Mouse (Mus musculus) C2C12 (cell line): ENCODE measurements around the gene Uvrag. TPM values are rescaled to one million over a fixed set of nuclear protein-coding genes. Genes with fewer than 3 reads are reported as not detected.

Experiments used
- H3K27me3 ChIP-seq: one replicate; pipeline ENCODE4 v1.6.1; 2011; ENCODE audit not compliant: control insufficient read depth, insufficient read depth, insufficient read length
- H3K36me3 ChIP-seq: one replicate; pipeline ENCODE4 v1.6.1; 2011; ENCODE audit not compliant: control insufficient read depth, insufficient read depth
- H3K4me3 ChIP-seq: one replicate; pipeline ENCODE4 v1.5.1; 2011; ENCODE audit warnings: mild to moderate bottlenecking, control low read depth; ENCODE audit not compliant: poor library complexity, insufficient read depth, severe bottlenecking
- H3K79me2 ChIP-seq: one replicate; pipeline ENCODE4 v1.6.1; 2011; ENCODE audit not compliant: control insufficient read depth, insufficient read depth
- H3K79me3 ChIP-seq: one replicate; pipeline ENCODE4 v1.6.1; 2011; ENCODE audit warnings: low read depth, control low read depth
- H3ac ChIP-seq: one replicate; pipeline ENCODE3; 2011; ENCODE audit warnings: low read depth; ENCODE audit not compliant: control insufficient read depth, insufficient read length
- CEBPB ChIP-seq: IDR thresholded peaks from one replicate; pipeline ENCODE4 v1.6.1; 2011; ENCODE audit warnings: low read depth, mild to moderate bottlenecking, control low read depth, moderate library complexity
- CTCF ChIP-seq: IDR thresholded peaks from one replicate; pipeline ENCODE4 v1.5.1; 2011; ENCODE audit not compliant: control insufficient read depth, insufficient read depth, insufficient read length
- FOSL1 ChIP-seq: IDR thresholded peaks from one replicate; pipeline ENCODE4 v1.8.0; 2011; ENCODE audit warnings: mild to moderate bottlenecking, low read length; ENCODE audit not compliant: poor library complexity, insufficient read depth, severe bottlenecking
- MAX ChIP-seq: IDR thresholded peaks from one replicate; pipeline ENCODE4 v1.6.1; 2011; ENCODE audit warnings: mild to moderate bottlenecking, control low read depth
- MYOD1 ChIP-seq: IDR thresholded peaks from one replicate; pipeline ENCODE4 v1.6.1; 2011; ENCODE audit warnings: low read depth; ENCODE audit not compliant: control insufficient read depth, insufficient read length
- MYOG ChIP-seq: IDR thresholded peaks from one replicate; pipeline ENCODE4 v1.6.1; 2011; ENCODE audit not compliant: control insufficient read depth, insufficient read length; ENCODE audit errors: extremely low read depth
- USF1 ChIP-seq: IDR thresholded peaks from one replicate; pipeline ENCODE4 v1.6.1; 2011; ENCODE audit warnings: low read depth, mild to moderate bottlenecking, control low read depth, moderate library complexity
- polyA plus RNA-seq: library from polyadenylated mRNA; unstranded; fragments of >200 nt; fragmentation: generic; extraction: Trizol; gene quantifications from one replicate; pipeline ENCODE4 v1.2.1, GENCODE M21; 2012; ENCODE audit warnings: missing spikeins

Gene Uvrag
- polyA plus RNA-seq, 1 experiment, result 9.0 TPM

GRCm38 (mm10) chr7:99100573-99100972 lies 40.4 kb downstream of the Uvrag start:
- Histone ChIP-seq H3ac (no peak overlapping the region), H3K79me2 (no peaks in the 10 kb centered on the region), H3K27me3 (no peaks in the 10 kb centered on the region), H3K79me3 (no peaks in the 10 kb centered on the region), H3K36me3 (no peaks in the 10 kb centered on the region), H3K4me3 (no peak overlapping the region)
- TF ChIP-seq MYOG (no peak), CEBPB (no peak), CTCF (no peak), FOSL1 (no peak), MAX (no peak), USF1 (no peak), MYOD1 (no peak)

GRCm38 (mm10) chr7:99100087-99100486 lies 40.9 kb downstream of the Uvrag start:
- Histone ChIP-seq H3ac (no peak overlapping the region), H3K79me2 (no peaks in the 10 kb centered on the region), H3K79me3 (no peaks in the 10 kb centered on the region), H3K27me3 (no peaks in the 10 kb centered on the region), H3K36me3 (no peaks in the 10 kb centered on the region), H3K4me3 (no peak overlapping the region)
- TF ChIP-seq MYOD1, result no peak
- no peak for TF ChIP-seq CEBPB

- Histone ChIP-seq H3ac (no peak overlapping the region), H3K27me3 (no peaks in the 10 kb centered on the region), H3K36me3 (no peaks in the 10 kb centered on the region), H3K79me2 (no peaks in the 10 kb centered on the region), H3K79me3 (no peaks in the 10 kb centered on the region), H3K4me3 (no peak overlapping the region)
- TF ChIP-seq MAX (no peak), FOSL1 (no peak), MYOG (no peak), MYOD1 (no peak), USF1 (no peak), CTCF (no peak), CEBPB (no peak)
These were observed 43.2 kb downstream of the Uvrag start for GRCm38 (mm10) chr7:99097781-99098180.

- TF ChIP-seq MYOD1, result no peak
- TF ChIP-seq USF1, result no peak
- no peak for TF ChIP-seq MAX
- no peak for TF ChIP-seq CTCF
- no peak for TF ChIP-seq FOSL1
- no peak for TF ChIP-seq MYOG
- TF ChIP-seq CEBPB, result no peak
- Histone ChIP-seq H3K79me2 (no peaks in the 10 kb centered on the region), H3K36me3 (no peaks in the 10 kb centered on the region)
These were observed 43.8 kb downstream of the Uvrag start for GRCm38 (mm10) chr7:99097128-99097527.

GRCm38 (mm10) chr7:99095191-99095590 lies 45.8 kb downstream of the Uvrag start:
- TF ChIP-seq MAX (no peak), MYOD1 (no peak), CEBPB (no peak), MYOG (no peak), CTCF (no peak), USF1 (no peak), FOSL1 (no peak)
- Histone ChIP-seq H3K79me3 (no peaks in the 10 kb centered on the region), H3K27me3 (no peaks in the 10 kb centered on the region), H3ac (no peak overlapping the region), H3K79me2 (no peaks in the 10 kb centered on the region), H3K36me3 (no peaks in the 10 kb centered on the region), H3K4me3 (no peak overlapping the region)

More at GRCm38 (mm10) chr7:99097128-99097527, 43.8 kb downstream of the Uvrag start:
- no peak overlapping the region for H3ac ChIP-seq
- no peaks in the 10 kb centered on the region for H3K79me3 ChIP-seq
- H3K4me3 ChIP-seq, result no peak overlapping the region
- H3K27me3 ChIP-seq, result no peaks in the 10 kb centered on the region

GRCm38 (mm10) chr7:99094336-99094735 lies 46.6 kb downstream of the Uvrag start:
- TF ChIP-seq MYOG, result no peak
- no peak for TF ChIP-seq USF1
- no peak for TF ChIP-seq FOSL1
- TF ChIP-seq CTCF, result no peak
- TF ChIP-seq CEBPB, result no peak
- TF ChIP-seq MYOD1, result no peak
- no peak for TF ChIP-seq MAX
- Histone ChIP-seq H3ac (no peak overlapping the region), H3K36me3 (no peaks in the 10 kb centered on the region), H3K27me3 (no peaks in the 10 kb centered on the region), H3K79me2 (no peaks in the 10 kb centered on the region), H3K79me3 (no peaks in the 10 kb centered on the region), H3K4me3 (no peak overlapping the region)
